Mouse (Mus musculus) hindbrain, embryonic 15.5 days (tissue): ENCODE measurements at regions not wholly inside any gene's neighbourhood (a gene's known extent, or its start where the extent isn't known, plus 50 kb on each side); places are given as distances from the start of the nearest gene placed in this dataset.
A peak's percentile ranks its signal among the peaks of the same experiment; 100 is the strongest.

Experiments
- ATAC-seq: fragments of 200-750 bp; cut with Nextera tagmentation; 2 replicates; pipeline ENCODE4 v1.8.0; 2017; ENCODE audit warnings: low read depth, moderate number of reproducible peaks, moderate TSS enrichment; ENCODE audit not compliant: low FRiP score
- H3K27ac ChIP-seq: fragments of 300-500 bp; sonication (generic); replicated peaks from 2 replicates; pipeline ENCODE4 v1.5.1; 2015; ENCODE audit warnings: mild to moderate bottlenecking, inconsistent platforms
- H3K27me3 ChIP-seq: fragments of 300-500 bp; sonication (generic); 2 replicates; pipeline ENCODE4 v1.6.1; 2015; ENCODE audit warnings: control low read depth, inconsistent platforms
- H3K36me3 ChIP-seq: fragments of 300-500 bp; sonication (generic); 2 replicates; pipeline ENCODE4 v1.6.1; 2015; ENCODE audit warnings: control low read depth, inconsistent platforms
- H3K4me1 ChIP-seq: fragments of 300-500 bp; sonication (generic); replicated peaks from 2 replicates; pipeline ENCODE4 v1.6.1; 2015; ENCODE audit warnings: control low read depth, inconsistent platforms
- H3K4me2 ChIP-seq: fragments of 300-500 bp; sonication (generic); 2 replicates; pipeline ENCODE4 v1.6.1; 2015; ENCODE audit warnings: moderate library complexity, mild to moderate bottlenecking, inconsistent platforms
- H3K4me3 ChIP-seq: fragments of 300-500 bp; sonication (generic); 2 replicates; pipeline ENCODE4 v1.5.1; 2015; ENCODE audit warnings: mild to moderate bottlenecking, inconsistent platforms
- H3K9ac ChIP-seq: fragments of 300-500 bp; sonication (generic); 2 replicates; pipeline ENCODE4 v1.6.1; 2015; ENCODE audit warnings: inconsistent platforms
- H3K9me3 ChIP-seq: fragments of 300-500 bp; sonication (generic); 2 replicates; pipeline ENCODE4 v1.6.1; 2016; ENCODE audit warnings: control low read depth, inconsistent platforms
- WGBS: fragments of 180-500 bp; shearing (Covaris S2); methylation state at CpG from one replicate; pipeline ENCODE4 v1.1.7; 2015; 5-methylcytosine and 5-hydroxymethylcytosine counted together

DNA sequence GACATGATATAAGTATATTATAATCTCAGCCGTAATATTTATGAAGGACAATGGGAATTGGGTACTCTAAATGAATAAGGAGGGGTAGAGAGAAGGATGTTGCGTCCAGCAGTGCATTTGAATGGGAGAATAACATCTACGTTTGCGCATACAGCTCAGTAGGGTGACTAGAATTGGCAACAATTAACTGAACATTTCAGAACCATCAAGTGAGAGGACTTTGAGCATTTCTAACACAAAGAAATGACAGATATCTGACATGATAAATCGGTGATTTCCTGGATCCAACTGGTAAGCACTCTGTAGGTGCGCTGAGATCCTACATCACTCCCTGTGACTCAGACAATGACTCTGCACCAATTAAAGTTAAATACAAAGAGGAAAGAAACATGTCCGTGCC, 431.3 kb downstream of the Ipmk start:
- Histone ChIP-seq H3K9ac (no peak overlapping the region), H3K27ac (no peak overlapping the region), H3K4me3 (no peak overlapping the region), H3K4me1 (no peaks in the 10 kb centered on the region), H3K4me2 (no peak overlapping the region), H3K36me3 (no peaks in the 10 kb centered on the region), H3K9me3 (no peaks in the 10 kb centered on the region), H3K27me3 (no peaks in the 10 kb centered on the region)
- no peak for ATAC-seq
- 93% methylated on average over 7 of the region's 7 CpGs for whole genome bisulfite sequencing

DNA sequence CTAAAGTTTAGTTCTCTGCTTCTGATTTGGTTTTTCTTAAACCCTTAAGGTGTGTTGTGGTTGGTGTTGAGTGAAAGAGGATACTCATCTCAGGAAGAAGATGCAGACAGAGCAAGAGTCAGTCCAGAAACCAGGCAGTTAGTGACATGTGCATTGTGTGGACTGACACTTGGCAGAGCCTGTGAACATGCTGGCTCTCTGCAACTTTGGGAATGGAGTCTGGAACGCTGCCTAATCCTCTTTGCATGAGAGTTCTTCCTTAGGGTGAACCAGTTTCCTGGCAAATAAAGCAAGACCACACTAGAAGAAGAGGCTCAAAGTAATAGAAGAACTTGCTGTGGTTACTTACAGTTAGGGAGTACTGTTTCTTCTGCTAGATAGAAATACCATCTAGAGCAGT, 441.7 kb downstream of the Ipmk start:
- Histone ChIP-seq H3K27me3 (no peaks in the 10 kb centered on the region), H3K27ac (no peak overlapping the region), H3K4me1 (no peaks in the 10 kb centered on the region), H3K9me3 (no peaks in the 10 kb centered on the region), H3K36me3 (no peaks in the 10 kb centered on the region), H3K4me3 (no peak overlapping the region), H3K4me2 (no peak overlapping the region), H3K9ac (no peak overlapping the region)
- ATAC-seq: no peak
- 58% methylated on average over 1 of the region's 1 CpGs for WGBS

DNA sequence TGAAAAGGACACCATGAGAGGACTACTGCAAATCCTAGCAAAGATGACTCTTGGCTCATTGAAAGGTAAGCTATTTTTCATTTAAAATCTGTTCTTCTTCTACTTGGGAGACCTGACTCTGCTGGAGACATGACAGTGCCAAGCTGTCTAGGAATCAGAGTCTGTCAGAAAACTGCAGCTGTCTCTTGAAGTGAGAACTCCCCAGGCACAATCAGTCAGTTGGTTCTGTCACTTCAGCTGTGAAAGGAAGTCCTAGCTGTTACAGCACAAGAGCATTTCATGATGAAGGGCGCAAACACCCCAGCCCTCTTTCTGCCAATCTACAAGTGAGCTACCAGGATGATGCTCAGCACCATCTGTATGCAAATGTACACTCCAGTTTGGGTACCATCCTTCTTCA, 442.4 kb downstream of the Ipmk start:
- Histone ChIP-seq H3K9me3 (no peaks in the 10 kb centered on the region), H3K4me3 (no peak overlapping the region), H3K27ac (no peak overlapping the region), H3K4me2 (no peak overlapping the region), H3K4me1 (no peaks in the 10 kb centered on the region), H3K27me3 (no peaks in the 10 kb centered on the region), H3K9ac (no peak overlapping the region), H3K36me3 (no peaks in the 10 kb centered on the region)
- ATAC-seq: no peak
- 79% methylated on average over 1 of the region's 1 CpGs for WGBS

DNA sequence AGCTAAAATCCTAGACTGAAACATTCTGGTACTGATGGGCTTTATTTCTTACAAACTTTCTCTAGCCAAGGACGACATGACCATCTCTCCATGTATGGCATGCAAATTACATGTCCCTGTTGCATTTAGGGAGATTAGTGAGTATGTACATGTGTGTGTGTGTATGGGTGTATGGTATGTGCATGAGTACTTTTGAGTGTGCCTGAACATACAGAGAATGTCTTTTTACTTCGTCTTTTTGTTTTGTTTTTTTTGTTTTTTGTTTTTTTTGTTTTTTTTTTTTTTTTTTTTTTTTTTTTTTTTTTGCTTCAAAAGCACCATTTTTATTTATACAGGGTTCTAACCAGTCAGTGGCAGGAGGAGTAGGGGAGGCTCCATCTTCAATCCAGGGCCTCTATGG, 451.1 kb downstream of the Ipmk start:
- H3K4me3 ChIP-seq: no peak overlapping the region
- H3K36me3 ChIP-seq: no peaks in the 10 kb centered on the region
- H3K4me2 ChIP-seq: no peak overlapping the region
- H3K9me3 ChIP-seq: no peaks in the 10 kb centered on the region
- H3K4me1 ChIP-seq: no peaks in the 10 kb centered on the region
- H3K27me3 ChIP-seq: no peaks in the 10 kb centered on the region
- no peak overlapping the region for H3K9ac ChIP-seq
- 93% methylated on average over 2 of the region's 2 CpGs for WGBS
- ATAC-seq: no peak
- H3K27ac ChIP-seq: no peak overlapping the region

DNA sequence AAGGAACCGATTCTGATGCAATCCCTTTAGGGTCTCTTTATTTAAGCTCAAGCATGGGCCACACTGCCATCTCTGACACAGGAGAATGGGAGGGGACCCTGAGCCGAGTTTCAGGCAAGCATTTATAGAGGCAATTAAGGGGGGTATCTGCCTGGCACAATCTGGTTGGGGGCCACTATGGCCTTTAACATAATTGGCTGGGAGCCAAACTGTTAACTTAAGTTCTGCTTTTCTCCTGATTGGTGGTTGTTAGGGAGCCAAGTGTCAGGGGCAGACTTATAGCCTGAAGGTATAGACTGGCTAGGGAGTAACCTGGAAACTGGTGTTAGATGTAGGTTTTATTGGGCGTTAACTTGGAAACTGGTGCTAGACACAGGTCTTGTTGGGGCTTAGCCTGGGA, 454.9 kb downstream of the Ipmk start:
- H3K36me3 ChIP-seq: no peaks in the 10 kb centered on the region
- no peaks in the 10 kb centered on the region for H3K9me3 ChIP-seq
- H3K4me1 ChIP-seq: no peaks in the 10 kb centered on the region
- WGBS: 83% methylated on average over 3 of the region's 3 CpGs
- H3K27ac ChIP-seq: no peak overlapping the region
- no peak for ATAC-seq
- no peak overlapping the region for H3K4me3 ChIP-seq
- no peaks in the 10 kb centered on the region for H3K27me3 ChIP-seq
- no peak overlapping the region for H3K4me2 ChIP-seq
- H3K9ac ChIP-seq: no peak overlapping the region

DNA sequence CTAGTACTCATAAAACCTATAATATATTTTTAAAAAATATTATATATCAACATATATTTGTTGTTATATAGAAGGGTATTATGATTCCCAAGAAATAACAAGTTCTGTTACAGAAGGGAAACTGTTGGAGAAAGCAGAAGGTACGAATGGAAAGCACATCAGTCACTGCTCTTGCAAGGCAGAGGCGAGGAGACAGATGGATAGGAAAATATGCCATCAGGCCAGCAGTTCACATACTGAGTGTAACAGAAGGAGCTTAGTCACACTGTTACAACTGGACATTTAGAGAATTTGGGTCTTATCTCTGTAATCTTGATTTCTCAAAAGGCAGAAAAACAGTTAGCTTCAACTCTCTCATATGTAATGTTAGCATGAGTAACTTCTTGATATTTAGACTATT, 485.1 kb downstream of the Ipmk start:
- Histone ChIP-seq H3K4me2 (no peak overlapping the region), H3K4me3 (no peak overlapping the region), H3K9ac (no peak overlapping the region), H3K4me1 (no peaks in the 10 kb centered on the region), H3K27ac (no peak overlapping the region), H3K36me3 (no peaks in the 10 kb centered on the region), H3K27me3 (no peaks in the 10 kb centered on the region), H3K9me3 (no peaks in the 10 kb centered on the region)
- no peak for ATAC-seq
- 72% methylated on average over 2 of the region's 2 CpGs for WGBS

DNA sequence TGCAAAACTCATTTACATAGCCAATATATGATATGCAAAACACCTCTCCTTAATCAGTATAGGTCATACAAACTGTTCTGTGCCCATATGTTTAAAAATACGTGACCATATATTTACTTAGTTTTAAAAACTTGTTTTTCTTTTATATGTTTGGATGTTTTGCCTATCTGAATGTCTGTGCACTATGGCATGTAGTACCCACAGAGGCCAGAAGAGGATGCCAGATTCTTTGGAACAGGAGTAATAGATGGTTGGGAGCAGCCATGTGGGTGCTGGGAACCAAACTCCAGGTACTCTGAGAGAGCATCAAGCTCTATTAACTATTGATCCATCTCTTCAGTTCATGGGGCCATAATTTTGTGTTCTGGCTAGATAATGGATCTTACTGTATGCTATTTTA, 487.5 kb downstream of the Ipmk start:
- no peak for ATAC-seq

DNA sequence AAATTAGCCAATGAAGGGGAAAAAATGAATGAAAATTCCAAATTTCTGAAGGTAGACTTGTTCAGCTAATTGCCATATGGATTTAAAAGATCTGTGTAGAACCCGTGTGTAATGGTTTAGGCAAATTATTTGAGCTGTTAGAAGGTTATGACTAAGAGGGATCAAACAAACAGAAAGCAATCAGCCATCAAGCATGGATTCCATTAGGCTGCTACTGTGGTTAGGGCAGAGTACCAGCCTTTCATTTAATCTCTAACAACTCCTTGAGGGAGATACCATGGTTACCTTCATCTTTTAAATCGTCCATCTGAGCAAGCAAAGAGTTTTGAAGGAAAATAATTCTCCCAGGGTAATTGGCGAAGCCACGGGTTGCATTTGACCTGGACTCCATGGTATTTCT, 509.5 kb downstream of the Ipmk start:
- H3K27ac ChIP-seq: no peak overlapping the region
- WGBS: 69% methylated on average over 4 of the region's 4 CpGs
- H3K27me3 ChIP-seq: no peaks in the 10 kb centered on the region
- peak overlapping the region; percentile 46 for H3K4me2 ChIP-seq
- no peak for ATAC-seq
- H3K9ac ChIP-seq: no peak overlapping the region
- no peaks in the 10 kb centered on the region for H3K36me3 ChIP-seq
- no peaks in the 10 kb centered on the region for H3K9me3 ChIP-seq
- no peak overlapping the region for H3K4me3 ChIP-seq
- H3K4me1 ChIP-seq: peaks cover 10% of the 10 kb centered on the region

More for the DNA sequence above, 487.5 kb downstream of the Ipmk start:
- 67% methylated on average over 1 of the region's 1 CpGs for WGBS
- Histone ChIP-seq H3K9ac (no peak overlapping the region), H3K9me3 (no peaks in the 10 kb centered on the region), H3K36me3 (no peaks in the 10 kb centered on the region), H3K4me2 (no peak overlapping the region), H3K4me1 (no peaks in the 10 kb centered on the region), H3K27ac (no peak overlapping the region), H3K27me3 (no peaks in the 10 kb centered on the region), H3K4me3 (no peak overlapping the region)

DNA sequence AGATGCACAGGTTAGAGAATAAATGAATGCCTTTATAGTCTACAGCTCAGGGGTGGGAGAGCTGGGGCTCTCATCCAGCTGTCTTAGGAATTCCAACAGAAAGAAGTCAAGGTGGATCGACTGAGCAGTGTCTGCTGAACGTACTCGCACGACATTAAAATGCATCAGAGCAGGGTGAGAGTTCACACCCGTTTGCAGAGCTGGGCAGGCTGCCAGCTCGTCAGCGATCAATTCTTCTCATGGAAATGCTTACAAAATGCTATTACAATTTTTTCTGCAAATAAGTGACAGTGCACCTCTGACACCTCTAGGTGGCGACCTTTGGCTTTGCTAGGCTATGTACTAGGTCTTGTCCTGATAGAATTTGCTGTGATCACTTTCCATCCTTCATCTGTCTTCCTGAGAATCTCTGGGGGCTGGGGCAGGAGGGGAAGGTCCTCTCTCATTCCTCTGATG, 510.0 kb downstream of the Ipmk start:
- peaks cover 10% of the 10 kb centered on the region for H3K4me1 ChIP-seq
- H3K36me3 ChIP-seq: no peaks in the 10 kb centered on the region
- ATAC-seq: peak; percentile 90
- no peaks in the 10 kb centered on the region for H3K9me3 ChIP-seq
- H3K9ac ChIP-seq: no peak overlapping the region
- H3K27me3 ChIP-seq: no peaks in the 10 kb centered on the region
- H3K27ac ChIP-seq: no peak overlapping the region
- peak overlapping the region; percentile 46 for H3K4me2 ChIP-seq
- H3K4me3 ChIP-seq: no peak overlapping the region
- 18% methylated on average over 8 of the region's 8 CpGs for WGBS

DNA sequence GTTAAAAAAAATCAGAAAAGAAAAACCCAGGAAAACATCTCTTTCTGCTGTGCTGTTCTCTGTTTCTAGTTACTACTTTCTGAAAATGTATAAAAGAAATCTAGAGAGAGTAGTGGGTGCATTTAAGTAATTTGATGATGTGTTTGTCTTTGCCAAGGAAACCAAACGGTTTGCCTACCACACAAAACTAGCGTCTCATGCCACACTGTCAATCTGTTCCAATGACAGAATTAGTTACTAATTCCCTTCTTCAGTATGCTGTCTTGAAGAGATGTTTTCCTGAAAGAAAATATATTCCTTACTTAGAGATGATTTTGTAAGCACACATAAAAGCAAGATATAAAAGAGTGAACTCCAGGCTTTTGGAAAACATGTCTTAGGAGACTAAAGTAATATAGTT, 546.2 kb downstream of the Ipmk start:
- H3K27ac ChIP-seq: no peak overlapping the region
- ATAC-seq: no peak

DNA sequence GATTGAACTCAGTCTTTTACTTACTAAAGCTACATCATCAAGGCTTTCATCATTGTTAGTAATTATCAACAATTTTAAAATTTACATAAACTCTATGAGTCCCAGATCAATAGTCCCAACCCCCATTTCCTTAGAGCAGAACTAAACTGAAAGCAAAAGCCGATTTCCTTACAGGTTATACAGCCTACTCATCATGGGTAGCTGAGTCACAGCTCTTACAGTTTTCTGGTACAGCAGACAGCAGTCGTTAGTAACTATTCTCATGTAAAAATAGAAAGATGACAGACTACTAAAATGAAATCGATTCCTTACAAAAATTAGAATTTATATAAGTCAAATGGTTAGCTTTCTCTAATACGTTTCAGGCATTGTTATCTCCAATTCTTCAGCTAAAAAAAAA, 557.5 kb downstream of the Ipmk start:
- Histone ChIP-seq H3K9me3 (no peaks in the 10 kb centered on the region), H3K36me3 (no peaks in the 10 kb centered on the region), H3K4me3 (no peak overlapping the region), H3K4me1 (no peaks in the 10 kb centered on the region), H3K27me3 (no peaks in the 10 kb centered on the region), H3K27ac (no peak overlapping the region), H3K4me2 (no peak overlapping the region), H3K9ac (no peak overlapping the region)
- WGBS: 83% methylated on average over 4 of the region's 4 CpGs
- no peak for ATAC-seq

More for the DNA sequence above, 546.2 kb downstream of the Ipmk start:
- WGBS: 72% methylated on average over 2 of the region's 2 CpGs
- Histone ChIP-seq H3K36me3 (no peaks in the 10 kb centered on the region), H3K27me3 (no peaks in the 10 kb centered on the region), H3K4me1 (no peaks in the 10 kb centered on the region), H3K9me3 (no peaks in the 10 kb centered on the region), H3K4me3 (no peak overlapping the region), H3K9ac (no peak overlapping the region), H3K4me2 (no peak overlapping the region)
